Mouse (Mus musculus) thymus, adult 2 months (tissue): Measurements from ENCODE around the gene Gabrb3. TPM values are rescaled to one million over a fixed set of nuclear protein-coding genes. Genes with fewer than 3 reads are reported as not detected.

Experiments
- DNase-seq: peaks from one replicate; pipeline ENCODE4 v3.0.0; 2021
- H3K27ac ChIP-seq: fragments of 200-500 bp; 2 replicates; pipeline ENCODE4 v1.5.1; 2012; ENCODE audit warnings: low read length, control low read depth; ENCODE audit not compliant: control insufficient read depth, insufficient read depth
- H3K27me3 ChIP-seq: fragments of 200-500 bp; 2 replicates; pipeline ENCODE4 v1.6.1; 2012; ENCODE audit warnings: mild to moderate bottlenecking, low read length, moderate library complexity, mixed read lengths; ENCODE audit not compliant: control insufficient read depth, insufficient read depth
- H3K36me3 ChIP-seq: fragments of 200-500 bp; 2 replicates; pipeline ENCODE4 v1.6.1; 2012; ENCODE audit warnings: mild to moderate bottlenecking, low read length, moderate library complexity; ENCODE audit not compliant: control insufficient read depth, insufficient read depth
- H3K4me1 ChIP-seq: fragments of 200-500 bp; replicated peaks from 2 replicates; pipeline ENCODE4 v1.6.1; 2012; ENCODE audit warnings: low read length; ENCODE audit not compliant: control insufficient read depth, insufficient read depth
- H3K4me3 ChIP-seq: fragments of 200-500 bp; 2 replicates; pipeline ENCODE4 v1.5.1; 2012; ENCODE audit warnings: mild to moderate bottlenecking, low read length, control low read depth, moderate library complexity; ENCODE audit not compliant: control insufficient read depth, insufficient read depth
- CTCF ChIP-seq: fragments of 200-500 bp; IDR thresholded peaks from 2 replicates; pipeline ENCODE4 v1.5.1; 2012; ENCODE audit warnings: mild to moderate bottlenecking, control low read depth, low read length, moderate library complexity, borderline replicate concordance; ENCODE audit not compliant: control insufficient read depth, poor library complexity, insufficient read depth; ENCODE audit errors: extremely low read depth
- POLR2A ChIP-seq: fragments of 200-500 bp; IDR thresholded peaks from 2 replicates; pipeline ENCODE4 v1.6.1; 2012; ENCODE audit warnings: mild to moderate bottlenecking, low read length, control low read depth, moderate library complexity; ENCODE audit not compliant: control insufficient read depth, poor library complexity, insufficient read depth; ENCODE audit errors: extremely low read depth
- WGBS: fragments of 180-500 bp; shearing (Covaris S2); methylation state at CpG from one replicate; pipeline ENCODE4 v1.1.7; 2018; 5-methylcytosine and 5-hydroxymethylcytosine counted together
- polyA plus RNA-seq: library from polyadenylated mRNA; depleted of rRNA; stranded (reverse); fragments of >200 nt; gene quantifications from 2 replicates; pipeline ENCODE4 v1.2.3, GENCODE M21; 2012

The Gabrb3 gene
- polyA plus RNA-seq, 1 experiment, result 0.07 TPM

DNA sequence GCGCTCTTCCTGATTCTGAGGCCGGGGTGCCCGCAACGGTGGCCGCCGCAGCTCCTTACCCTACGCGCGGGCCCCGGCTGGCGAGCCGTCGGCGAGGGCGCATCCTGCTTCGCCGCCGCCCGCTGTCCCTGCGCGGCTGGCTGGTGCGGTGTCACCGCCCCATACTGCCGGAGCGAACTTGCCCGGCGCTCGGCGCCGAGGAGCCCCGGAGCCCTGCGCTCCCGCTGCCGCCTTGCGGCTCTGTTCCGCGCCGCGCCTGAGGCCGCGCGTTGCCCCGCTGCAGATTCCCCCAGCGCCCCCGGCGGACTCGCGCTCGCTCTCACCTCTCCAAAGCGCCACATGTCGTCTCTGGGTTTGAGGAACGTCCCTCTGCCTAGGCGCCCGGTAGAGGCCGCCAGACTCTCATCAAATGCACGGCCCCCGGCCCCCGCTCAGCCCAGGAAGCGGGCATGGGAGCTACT lies 90.2 kb downstream of the Gabrb3 start, which contains the start of gene Gabra5:
Gabra5 (minus strand) TSS at position 379 of the 461 bp plus-strand sequence.
- Histone ChIP-seq H3K4me3 (no peak within 1 kb of the TSS), H3K4me1 (no peaks in the 10 kb centered on the region), H3K27me3 (no peaks in the 10 kb centered on the region), H3K36me3 (no peaks in the 10 kb centered on the region), H3K27ac (no peak within 1 kb of the TSS)
- DNase-seq, result no peak
- WGBS, result 7% methylated on average over 59 of the region's 59 CpGs
- TF ChIP-seq POLR2A (no peak), CTCF (no peak)

DNA sequence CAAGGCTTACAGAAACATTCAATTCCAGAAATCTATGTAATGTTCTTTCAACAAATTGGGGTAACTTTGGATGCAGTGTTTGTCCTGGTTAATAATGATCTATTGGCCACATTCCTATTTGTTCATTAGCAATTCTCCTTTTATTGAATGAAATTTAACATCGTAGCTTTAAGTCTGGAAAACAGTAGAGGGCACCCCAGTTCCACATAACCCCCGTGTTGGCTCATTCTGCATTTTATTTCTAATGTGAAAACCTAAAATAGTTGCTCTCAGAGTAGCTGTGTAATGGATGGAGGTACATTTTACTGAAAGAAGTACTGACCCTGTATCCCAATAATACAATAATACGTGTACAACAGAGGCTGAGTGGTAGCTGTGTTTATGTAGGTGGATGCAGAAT lies 93.5 kb downstream of the Gabrb3 start:
- no peak overlapping the region for H3K27ac ChIP-seq
- DNase-seq, result no peak
- TF ChIP-seq POLR2A, result no peak
- no peak for TF ChIP-seq CTCF
- no peaks in the 10 kb centered on the region for H3K4me1 ChIP-seq
- H3K36me3 ChIP-seq, result no peaks in the 10 kb centered on the region
- H3K27me3 ChIP-seq, result no peaks in the 10 kb centered on the region
- H3K4me3 ChIP-seq, result no peak overlapping the region
- 34% methylated on average over 3 of the region's 3 CpGs for WGBS

DNA sequence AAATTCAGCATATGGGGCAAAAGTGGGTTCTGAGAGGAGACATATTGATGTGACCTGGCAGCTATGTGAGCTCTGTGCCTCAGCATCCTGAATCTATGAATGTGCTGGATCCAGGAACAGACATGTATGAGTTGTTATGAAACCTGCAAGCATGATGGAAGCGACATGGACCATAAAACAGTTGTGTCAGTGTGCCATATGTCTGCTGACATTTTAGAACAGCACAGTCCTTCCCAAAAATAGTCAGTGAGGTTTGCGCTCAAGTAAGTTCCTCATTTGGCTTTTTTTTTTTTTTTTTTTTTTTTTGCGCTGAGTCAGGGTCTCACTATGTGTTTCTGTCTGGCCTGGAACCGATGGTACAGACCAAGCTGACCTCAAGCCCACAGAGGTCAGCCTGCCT lies 110.0 kb downstream of the Gabrb3 start:
- H3K4me3 ChIP-seq, result no peak overlapping the region
- TF ChIP-seq CTCF, result no peak
- TF ChIP-seq POLR2A, result no peak
- WGBS, result 18% methylated on average over 4 of the region's 4 CpGs
- no peaks in the 10 kb centered on the region for H3K27me3 ChIP-seq
- H3K4me1 ChIP-seq, result no peaks in the 10 kb centered on the region
- DNase-seq, result no peak
- H3K27ac ChIP-seq, result no peak overlapping the region
- no peaks in the 10 kb centered on the region for H3K36me3 ChIP-seq

DNA sequence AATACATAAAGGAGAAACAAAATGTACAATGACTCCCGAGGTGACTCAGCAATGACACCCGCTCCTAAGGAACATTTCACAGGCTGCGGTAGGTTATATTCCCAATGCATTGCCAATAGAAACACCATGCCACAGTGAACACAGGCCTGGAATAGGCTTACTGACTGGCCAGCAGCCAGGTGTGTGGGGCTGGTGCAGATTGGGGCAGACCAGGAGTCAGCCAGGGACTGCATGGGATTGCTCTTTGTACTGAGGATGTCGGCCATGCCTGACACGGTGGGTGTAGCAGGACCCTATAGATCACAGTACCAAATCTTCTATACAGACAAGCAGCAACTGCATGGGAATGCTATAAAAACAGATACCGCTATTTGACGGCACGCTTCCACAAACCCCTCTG lies 110.5 kb downstream of the Gabrb3 start:
- no peak for DNase-seq
- H3K27ac ChIP-seq, result no peak overlapping the region
- no peaks in the 10 kb centered on the region for H3K36me3 ChIP-seq
- TF ChIP-seq CTCF (no peak), POLR2A (no peak)
- H3K4me1 ChIP-seq, result no peaks in the 10 kb centered on the region
- no peaks in the 10 kb centered on the region for H3K27me3 ChIP-seq
- WGBS, result 90% methylated on average over 8 of the region's 8 CpGs
- no peak overlapping the region for H3K4me3 ChIP-seq

DNA sequence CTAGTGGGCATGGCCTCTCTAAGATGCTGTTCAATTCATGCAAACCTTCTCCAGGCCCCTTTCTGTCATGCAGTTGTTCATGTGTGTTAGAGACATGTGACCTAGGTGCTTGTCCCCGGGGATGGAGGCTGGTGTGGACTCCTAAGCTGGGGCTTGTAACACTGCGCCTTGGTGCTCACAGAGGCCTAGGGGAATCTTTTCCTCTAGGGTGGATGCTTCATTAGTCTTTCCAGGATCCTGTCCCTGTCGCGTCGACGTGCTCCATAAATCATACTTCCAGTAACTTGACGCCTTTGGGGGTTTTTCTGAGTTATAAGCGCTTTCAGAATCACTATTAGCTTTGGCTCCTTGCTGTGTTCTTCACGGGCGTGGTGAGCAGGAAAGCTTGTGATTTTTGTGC lies 113.2 kb downstream of the Gabrb3 start:
- no peak overlapping the region for H3K4me3 ChIP-seq
- no peaks in the 10 kb centered on the region for H3K27me3 ChIP-seq
- 80% methylated on average over 10 of the region's 10 CpGs for WGBS
- H3K4me1 ChIP-seq, result no peaks in the 10 kb centered on the region
- TF ChIP-seq CTCF (no peak), POLR2A (no peak)
- no peak for DNase-seq
- no peak overlapping the region for H3K27ac ChIP-seq
- no peaks in the 10 kb centered on the region for H3K36me3 ChIP-seq

DNA sequence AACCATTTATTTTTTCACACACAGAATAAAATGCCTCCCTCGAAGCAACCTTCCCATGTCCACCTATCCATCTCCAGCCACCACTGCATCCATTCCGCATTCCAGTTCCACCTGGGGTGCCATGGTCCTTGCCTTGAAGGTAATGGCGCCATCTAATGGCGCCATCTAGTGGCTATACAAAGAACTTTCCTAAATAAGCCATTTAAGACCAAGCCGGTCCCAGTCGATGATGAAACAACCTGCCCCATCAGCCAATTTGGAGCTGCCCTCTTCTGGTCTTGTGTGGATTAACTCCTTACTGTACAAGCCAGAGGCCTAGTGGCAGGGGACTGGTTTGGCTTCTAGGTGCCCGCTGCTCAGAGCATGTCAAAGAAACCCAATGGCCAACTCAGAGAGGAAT lies 119.1 kb downstream of the Gabrb3 start:
- H3K27me3 ChIP-seq, result no peaks in the 10 kb centered on the region
- H3K4me1 ChIP-seq, result no peaks in the 10 kb centered on the region
- 26% methylated on average over 7 of the region's 7 CpGs for WGBS
- H3K27ac ChIP-seq, result no peak overlapping the region
- H3K36me3 ChIP-seq, result no peaks in the 10 kb centered on the region
- DNase-seq, result no peak
- no peak overlapping the region for H3K4me3 ChIP-seq
- peak; percentile 30; the same call in 1 of the 2 replicates for TF ChIP-seq CTCF
- TF ChIP-seq POLR2A, result no peak

DNA sequence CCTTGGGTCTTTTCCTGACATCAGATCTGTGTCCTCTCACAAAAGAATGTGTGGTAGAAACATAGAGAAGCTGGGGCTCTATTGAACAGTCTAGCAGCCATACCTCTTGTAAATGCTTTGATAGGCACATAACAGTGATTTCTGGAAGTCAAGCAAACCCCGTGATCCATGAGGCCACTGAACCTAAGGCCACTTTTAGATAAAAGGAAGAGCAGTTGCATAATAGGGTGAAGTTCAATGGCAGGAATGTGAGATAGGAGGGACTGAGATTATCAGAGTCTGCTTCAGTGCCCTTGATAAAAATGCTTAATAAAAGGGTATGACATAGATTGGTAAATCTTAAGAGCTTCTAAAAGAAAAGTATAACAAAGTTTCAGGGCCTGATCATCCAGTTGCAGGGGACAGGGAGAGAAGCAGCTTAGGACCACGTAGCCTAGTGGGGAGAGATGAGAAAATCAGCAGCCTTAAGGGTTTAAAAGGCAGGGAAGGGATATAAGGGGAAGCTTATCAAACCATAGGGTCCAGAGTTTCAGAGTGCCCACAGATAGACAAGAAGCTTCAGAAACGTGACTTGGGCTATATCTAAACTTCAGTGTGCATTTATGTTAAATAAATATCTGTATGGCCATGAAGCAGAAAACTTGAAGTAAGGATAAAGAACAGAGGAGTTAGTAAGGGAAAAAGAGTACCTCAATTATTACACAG lies 141.4 kb downstream of the Gabrb3 start:
- Histone ChIP-seq H3K36me3 (no peaks in the 10 kb centered on the region), H3K4me1 (no peaks in the 10 kb centered on the region), H3K4me3 (no peak overlapping the region), H3K27me3 (no peaks in the 10 kb centered on the region), H3K27ac (no peak overlapping the region)
- no peak for DNase-seq
- 70% methylated on average over 3 of the region's 3 CpGs for WGBS
- TF ChIP-seq POLR2A, result no peak
- TF ChIP-seq CTCF, result no peak
